Mouse (Mus musculus): Measurements from ENCODE around the gene Mier1. TPM values are rescaled to one million over a fixed set of nuclear protein-coding genes. Genes with fewer than 3 reads are reported as not detected.
"Not testable (repeated sequence)": the region's sequence is repeated elsewhere in the genome, so short reads cannot be mapped to it uniquely, and the experiment has no call there.

Mier1 gene
- polyA plus RNA-seq, 1 experiment from 2014 or later: 31.2 TPM

- Histone ChIP-seq H3K9me3 (replicated peaks) (no peaks in the 10 kb centered on the region), H3K4me2 (peak overlapping the region; percentile 89), H3K27me3 (replicated peaks) (no peaks in the 10 kb centered on the region), H3K9ac (replicated peaks) (peak overlapping the region; percentile 68), H3K27ac (replicated peaks) (peak overlapping the region; percentile 88), H3K36me3 (peaks cover 5% of the 10 kb centered on the region), H3K4me3 (replicated peaks) (peak overlapping the region; percentile 87), H3K4me1 (peaks cover 32% of the 10 kb centered on the region)
- peak; percentile 49 for ATAC-seq (ENCODE audit: low FRiP score)
- under 1% methylated on average over 91 of the region's 111 CpGs for whole genome bisulfite sequencing
Observed at GRCm38 (mm10) chr4:103119229-103120027, 5.2 kb downstream of the Mier1 start.

- Histone ChIP-seq H3K27ac (replicated peaks) (peak overlapping the region; percentile 88), H3K9me3 (replicated peaks) (no peaks in the 10 kb centered on the region), H3K4me2 (peak overlapping the region; percentile 89), H3K9ac (replicated peaks) (peak overlapping the region; percentile 68), H3K27me3 (replicated peaks) (no peaks in the 10 kb centered on the region), H3K4me3 (replicated peaks) (peak overlapping the region; percentile 87), H3K36me3 (peaks cover 5% of the 10 kb centered on the region), H3K4me1 (peaks cover 31% of the 10 kb centered on the region)
- ATAC-seq (ENCODE audit: low FRiP score): no peak
- 16% methylated on average over 4 of the region's 4 CpGs for WGBS
Observed at GRCm38 (mm10) chr4:103120028-103120384, 5.8 kb downstream of the Mier1 start.

GRCm38 (mm10) chr4:103120395-103120794 is 6.2 kb downstream of the Mier1 start:
- H3K4me3 ChIP-seq (replicated peaks): peak overlapping the region; percentile 87
- no peak overlapping the region for H3K27ac ChIP-seq (replicated peaks)
- no peaks in the 10 kb centered on the region for H3K9me3 ChIP-seq (replicated peaks)
- 35% methylated on average over 3 of the region's 3 CpGs for WGBS
- no peak overlapping the region for H3K9ac ChIP-seq (replicated peaks)
- H3K4me1 ChIP-seq: peaks cover 27% of the 10 kb centered on the region
- no peaks in the 10 kb centered on the region for H3K27me3 ChIP-seq (replicated peaks)
- H3K4me2 ChIP-seq: peak overlapping the region; percentile 89
- H3K36me3 ChIP-seq: peaks cover 5% of the 10 kb centered on the region
- no peak for ATAC-seq (ENCODE audit: low FRiP score)

GRCm38 (mm10) chr4:103120874-103121389 is 6.7 kb downstream of the Mier1 start:
- Histone ChIP-seq H3K36me3 (peaks cover 5% of the 10 kb centered on the region), H3K4me3 (replicated peaks) (no peak overlapping the region), H3K4me1 (peaks cover 23% of the 10 kb centered on the region), H3K4me2 (peak overlapping the region; percentile 89), H3K27ac (replicated peaks) (no peak overlapping the region), H3K9me3 (replicated peaks) (no peaks in the 10 kb centered on the region), H3K9ac (replicated peaks) (no peak overlapping the region), H3K27me3 (replicated peaks) (no peaks in the 10 kb centered on the region)
- WGBS: 88% methylated on average over 9 of the region's 9 CpGs
- ATAC-seq (ENCODE audit: low FRiP score): no peak

- H3K4me1 ChIP-seq: peaks cover 21% of the 10 kb centered on the region
- H3K4me2 ChIP-seq: no peak overlapping the region
- 56% methylated on average over 2 of the region's 2 CpGs for WGBS
- no peaks in the 10 kb centered on the region for H3K36me3 ChIP-seq
- H3K9me3 ChIP-seq (replicated peaks): no peaks in the 10 kb centered on the region
- ATAC-seq (ENCODE audit: low FRiP score): no peak
- no peaks in the 10 kb centered on the region for H3K27me3 ChIP-seq (replicated peaks)
- no peak overlapping the region for H3K4me3 ChIP-seq (replicated peaks)
- H3K9ac ChIP-seq (replicated peaks): no peak overlapping the region
- H3K27ac ChIP-seq (replicated peaks): no peak overlapping the region
Observed at GRCm38 (mm10) chr4:103123086-103123485, 8.9 kb downstream of the Mier1 start.

GRCm38 (mm10) chr4:103123606-103124005 is 9.4 kb downstream of the Mier1 start:
- Histone ChIP-seq H3K9me3 (replicated peaks) (no peaks in the 10 kb centered on the region), H3K9ac (replicated peaks) (no peak overlapping the region), H3K4me1 (peaks cover 20% of the 10 kb centered on the region), H3K27ac (replicated peaks) (no peak overlapping the region), H3K36me3 (no peaks in the 10 kb centered on the region), H3K4me3 (replicated peaks) (no peak overlapping the region), H3K4me2 (no peak overlapping the region), H3K27me3 (replicated peaks) (no peaks in the 10 kb centered on the region)
- no peak for ATAC-seq (ENCODE audit: low FRiP score)

- Histone ChIP-seq H3K4me1 (no peaks in the 10 kb centered on the region), H3K4me3 (replicated peaks) (no peak overlapping the region), H3K27ac (replicated peaks) (no peak overlapping the region), H3K27me3 (replicated peaks) (no peaks in the 10 kb centered on the region), H3K9me3 (replicated peaks) (no peaks in the 10 kb centered on the region), H3K9ac (replicated peaks) (no peak overlapping the region), H3K4me2 (no peak overlapping the region), H3K36me3 (peaks cover 3% of the 10 kb centered on the region; the same call in 1 of the 2 replicates)
- WGBS: 92% methylated on average over 4 of the region's 4 CpGs
- no peak for ATAC-seq (ENCODE audit: low FRiP score)
Observed at GRCm38 (mm10) chr4:103126533-103126932, 12.3 kb downstream of the Mier1 start.

GRCm38 (mm10) chr4:103136946-103137345 is 22.8 kb downstream of the Mier1 start:
- H3K9me3 ChIP-seq (replicated peaks): no peaks in the 10 kb centered on the region
- no peak overlapping the region for H3K4me2 ChIP-seq
- 81% methylated on average over 1 of the region's 1 CpGs for WGBS
- peaks cover 18% of the 10 kb centered on the region for H3K36me3 ChIP-seq
- no peak for ATAC-seq (ENCODE audit: low FRiP score)
- no peak overlapping the region for H3K9ac ChIP-seq (replicated peaks)
- no peaks in the 10 kb centered on the region for H3K4me1 ChIP-seq
- H3K27me3 ChIP-seq (replicated peaks): no peaks in the 10 kb centered on the region
- H3K27ac ChIP-seq (replicated peaks): no peak overlapping the region
- H3K4me3 ChIP-seq (replicated peaks): no peak overlapping the region

- peaks cover 43% of the 10 kb centered on the region for H3K36me3 ChIP-seq
- WGBS: 38% methylated on average over 5 of the region's 5 CpGs
- H3K9ac ChIP-seq (replicated peaks): no peak overlapping the region
Observed at GRCm38 (mm10) chr4:103146339-103146738, 32.1 kb downstream of the Mier1 start.

GRCm38 (mm10) chr4:103151946-103152345 is 37.8 kb downstream of the Mier1 start:
- ATAC-seq (ENCODE audit: low FRiP score): no peak
- H3K36me3 ChIP-seq: peaks cover 59% of the 10 kb centered on the region

More at GRCm38 (mm10) chr4:103146339-103146738, 32.1 kb downstream of the Mier1 start:
- Histone ChIP-seq H3K27ac (replicated peaks) (no peak overlapping the region), H3K4me1 (no peaks in the 10 kb centered on the region), H3K27me3 (replicated peaks) (no peaks in the 10 kb centered on the region), H3K9me3 (replicated peaks) (no peaks in the 10 kb centered on the region), H3K4me2 (no peak overlapping the region), H3K4me3 (replicated peaks) (no peak overlapping the region)
- ATAC-seq (ENCODE audit: low FRiP score): no peak

GRCm38 (mm10) chr4:103158781-103159180 is 44.6 kb downstream of the Mier1 start:
- H3K4me3 ChIP-seq (replicated peaks): no peak overlapping the region
- no peak overlapping the region for H3K4me2 ChIP-seq
- no peaks in the 10 kb centered on the region for H3K27me3 ChIP-seq (replicated peaks)
- H3K4me1 ChIP-seq: no peaks in the 10 kb centered on the region
- H3K36me3 ChIP-seq: peaks cover 48% of the 10 kb centered on the region
- 97% methylated on average over 4 of the region's 4 CpGs for WGBS
- ATAC-seq (ENCODE audit: low FRiP score): no peak
- no peaks in the 10 kb centered on the region for H3K9me3 ChIP-seq (replicated peaks)
- no peak overlapping the region for H3K9ac ChIP-seq (replicated peaks)
- no peak overlapping the region for H3K27ac ChIP-seq (replicated peaks)

More at GRCm38 (mm10) chr4:103151946-103152345, 37.8 kb downstream of the Mier1 start:
- Histone ChIP-seq H3K4me1 (no peaks in the 10 kb centered on the region), H3K9me3 (replicated peaks) (no peaks in the 10 kb centered on the region), H3K9ac (replicated peaks) (no peak overlapping the region), H3K4me2 (no peak overlapping the region), H3K27ac (replicated peaks) (no peak overlapping the region), H3K27me3 (replicated peaks) (no peaks in the 10 kb centered on the region), H3K4me3 (replicated peaks) (no peak overlapping the region)
- WGBS: 80% methylated on average over 5 of the region's 5 CpGs

- H3K4me2 ChIP-seq; H3K4me1 ChIP-seq; H3K4me3 ChIP-seq (replicated peaks); ATAC-seq (ENCODE audit: low FRiP score); H3K9me3 ChIP-seq (replicated peaks); H3K9ac ChIP-seq (replicated peaks); H3K27me3 ChIP-seq (replicated peaks); H3K27ac ChIP-seq (replicated peaks): not testable (repeated sequence)
- whole genome bisulfite sequencing: 92% methylated on average over 1 of the region's 1 CpGs
- peaks cover 13% of the 10 kb centered on the region for H3K36me3 ChIP-seq
Observed at GRCm38 (mm10) chr4:103166198-103166597, 52.0 kb downstream of the Mier1 start.

Data from neural tube, embryonic 15.5 days (tissue).